Mouse (Mus musculus): ENCODE results near the gene Sirt7. TPM values are rescaled to one million over a fixed set of nuclear protein-coding genes. Genes with fewer than 3 reads are reported as not detected.

The Sirt7 gene
- total RNA-seq (2021), result 1 to 10 TPM; 4.5 TPM
- long read RNA-seq, experiment 1, partial matches to known transcripts, result 3 of 6 reads
- long read RNA-seq, experiment 1, other reads (novel, unspliced or antisense), result 1 of 6 reads
- long read RNA-seq, experiment 2, partial matches to known transcripts, result 0 of 2 reads
- long read RNA-seq, experiment 2, other reads (novel, unspliced or antisense), result 1 of 2 reads

DNA sequence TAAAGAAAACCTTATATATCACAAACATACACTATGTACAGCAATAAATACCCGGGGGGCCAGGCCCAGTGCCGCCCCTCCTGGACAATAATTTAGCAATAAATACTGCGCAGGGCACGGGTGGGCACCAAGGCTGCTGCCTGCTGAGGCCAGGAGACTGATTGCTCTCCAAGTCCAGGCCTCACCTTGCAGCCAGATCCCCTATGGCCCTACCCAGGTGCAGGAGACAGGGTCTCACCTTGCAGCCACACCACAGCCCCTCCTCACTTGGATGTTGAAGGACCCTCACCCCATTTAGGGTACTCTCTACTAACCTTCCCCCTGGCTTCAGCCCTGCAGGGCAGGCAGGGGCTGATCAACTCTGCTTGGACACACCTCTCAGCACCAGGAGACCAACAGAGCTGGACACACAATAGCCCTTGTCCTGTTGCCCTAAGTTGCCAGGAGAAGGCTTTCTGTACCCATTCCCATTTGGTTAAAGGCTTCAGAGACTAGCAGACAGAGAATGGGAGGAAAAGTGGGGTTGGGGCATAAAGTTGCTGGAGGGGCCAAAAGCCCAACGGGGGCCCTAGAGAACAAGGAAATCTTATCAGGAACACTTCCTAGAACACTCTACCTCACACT is at the start of gene Sirt7:
TSS of gene Sirt7 (minus strand) at position 89 of the 624 bp plus-strand sequence.
- peak in 1 of 2 experiments; percentile 13 for DNase-seq
- intact Hi-C loops (cut with DNase I), result no loop called here

- intact Hi-C loops (cut with DNase I), result no loop called here
- DNase-seq, result no peak
These were observed 48.6 kb upstream of the Sirt7 start for GRCm38 (mm10) chr11:120673594-120674122.

- intact Hi-C loops (cut with DNase I), result no loop called here
- DNase-seq, result peak; percentile 93 to 95
These were observed 47.9 kb upstream of the Sirt7 start, which contains the start of gene Aspscr1 for GRCm38 (mm10) chr11:120672687-120673593. Gene Aspscr1 (plus strand): TSS chr11:120672973.

- DNase-seq, result no peak
- intact Hi-C loops (cut with DNase I), result no loop called here
These were observed 41.6 kb upstream of the Sirt7 start for GRCm38 (mm10) chr11:120666617-120667016.

GRCm38 (mm10) chr11:120665406-120665805 is 40.4 kb upstream of the Sirt7 start:
- intact Hi-C loops (cut with DNase I), result no loop called here
- no peak for DNase-seq

- DNase-seq, result no peak
These were observed 38.7 kb upstream of the Sirt7 start for GRCm38 (mm10) chr11:120663714-120664113.

DNA sequence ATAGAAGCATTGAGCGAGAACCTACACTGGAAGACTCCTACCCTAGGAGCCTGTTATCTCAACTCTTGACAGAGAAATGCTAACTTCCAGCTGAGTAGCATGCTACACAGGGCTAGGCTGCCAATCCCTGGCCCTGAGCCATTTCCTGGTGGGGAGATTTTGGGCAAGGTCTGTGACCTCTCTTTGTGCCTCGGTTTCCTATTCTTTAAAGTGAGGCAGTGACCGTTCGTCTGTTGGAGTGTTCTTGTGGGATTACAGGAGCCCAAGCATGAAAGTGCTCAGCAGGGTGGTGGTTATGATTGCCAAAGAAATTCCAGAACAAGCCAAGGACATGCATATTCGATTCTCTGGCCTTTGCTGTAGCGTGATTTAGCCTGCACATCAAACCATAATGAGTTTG is 37.7 kb upstream of the Sirt7 start:
- intact Hi-C loops (cut with DNase I), result loop anchor here (5.0 kb wide), 1 partner anchor 115 kb away; no protein-coding TSS in a partner anchor
- no peak for DNase-seq

More at GRCm38 (mm10) chr11:120663714-120664113, 38.7 kb upstream of the Sirt7 start:
- intact Hi-C loops (cut with DNase I), result loop anchor here (5.0 kb wide), 1 partner anchor 114 kb away; no protein-coding TSS in a partner anchor

DNA sequence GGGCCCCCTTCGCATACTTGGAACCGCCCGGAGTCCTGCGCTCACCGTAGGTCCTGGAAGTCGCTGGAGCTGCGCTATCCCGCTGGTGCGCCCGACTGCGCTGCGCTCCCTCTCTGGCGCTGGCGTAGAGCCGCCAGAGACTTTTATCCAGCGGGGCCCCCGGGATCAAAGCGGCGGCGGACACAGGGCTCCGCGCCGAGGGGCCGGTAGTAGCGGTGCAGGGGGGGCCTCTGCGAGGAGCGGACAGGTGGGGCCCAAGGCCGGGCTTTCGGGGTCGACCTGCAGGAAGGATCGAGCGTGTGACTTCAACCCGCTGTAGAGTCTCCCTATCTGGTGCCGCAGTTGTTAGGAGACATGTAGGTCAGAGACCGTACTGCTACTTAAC is 36.0 kb upstream of the Sirt7 start, which contains the start of gene Notum:
TSS of gene Notum (minus strand) at position 100 of the 385 bp plus-strand sequence.
- intact Hi-C loops (cut with DNase I), result loop anchor here (5.0 kb wide), 1 partner anchor 116 kb away; no protein-coding TSS in a partner anchor
- DNase-seq, result no peak

DNA sequence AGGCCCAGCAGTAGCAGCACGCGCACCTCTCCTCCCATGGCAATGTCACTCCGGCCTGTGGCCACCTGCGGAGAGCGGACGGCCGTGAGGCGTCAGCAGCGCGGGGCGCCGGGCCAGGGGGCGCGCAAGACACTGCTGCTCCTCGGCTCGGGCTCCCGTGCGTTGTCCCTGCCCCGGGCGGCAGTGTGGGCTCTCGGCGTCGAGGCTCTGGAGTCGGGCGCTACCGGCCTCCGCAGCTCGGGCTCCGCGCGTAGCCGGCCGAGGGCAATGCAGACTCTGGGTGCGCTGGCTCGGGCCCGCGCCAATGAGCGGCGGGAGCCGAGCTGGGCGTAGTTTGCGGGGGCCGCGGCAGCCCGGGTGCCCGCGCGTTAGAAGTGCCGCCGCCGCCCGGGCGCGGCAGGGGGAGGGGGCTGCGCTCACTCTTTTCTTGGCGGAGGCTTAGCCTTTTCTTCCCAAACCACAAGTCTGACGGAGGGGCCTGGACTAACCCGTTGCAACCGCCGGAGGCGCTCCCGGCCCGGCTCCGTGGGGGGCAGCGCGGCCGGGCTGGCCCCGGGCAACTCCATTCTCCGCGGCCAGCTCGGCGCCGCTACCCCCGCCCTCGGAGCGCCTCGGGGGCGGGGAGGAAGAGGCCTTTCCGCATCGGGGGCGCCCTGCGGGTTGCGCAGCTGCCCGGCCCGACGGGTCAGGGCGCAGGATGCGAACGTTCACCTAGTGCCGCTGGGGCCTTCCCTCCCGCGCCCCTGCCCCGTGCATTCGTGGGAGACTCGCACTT is 35.4 kb upstream of the Sirt7 start:
- intact Hi-C loops (cut with DNase I), result loop anchor here (5.0 kb wide), 1 partner anchor 117 kb away; no protein-coding TSS in a partner anchor
- DNase-seq, result no peak

DNA sequence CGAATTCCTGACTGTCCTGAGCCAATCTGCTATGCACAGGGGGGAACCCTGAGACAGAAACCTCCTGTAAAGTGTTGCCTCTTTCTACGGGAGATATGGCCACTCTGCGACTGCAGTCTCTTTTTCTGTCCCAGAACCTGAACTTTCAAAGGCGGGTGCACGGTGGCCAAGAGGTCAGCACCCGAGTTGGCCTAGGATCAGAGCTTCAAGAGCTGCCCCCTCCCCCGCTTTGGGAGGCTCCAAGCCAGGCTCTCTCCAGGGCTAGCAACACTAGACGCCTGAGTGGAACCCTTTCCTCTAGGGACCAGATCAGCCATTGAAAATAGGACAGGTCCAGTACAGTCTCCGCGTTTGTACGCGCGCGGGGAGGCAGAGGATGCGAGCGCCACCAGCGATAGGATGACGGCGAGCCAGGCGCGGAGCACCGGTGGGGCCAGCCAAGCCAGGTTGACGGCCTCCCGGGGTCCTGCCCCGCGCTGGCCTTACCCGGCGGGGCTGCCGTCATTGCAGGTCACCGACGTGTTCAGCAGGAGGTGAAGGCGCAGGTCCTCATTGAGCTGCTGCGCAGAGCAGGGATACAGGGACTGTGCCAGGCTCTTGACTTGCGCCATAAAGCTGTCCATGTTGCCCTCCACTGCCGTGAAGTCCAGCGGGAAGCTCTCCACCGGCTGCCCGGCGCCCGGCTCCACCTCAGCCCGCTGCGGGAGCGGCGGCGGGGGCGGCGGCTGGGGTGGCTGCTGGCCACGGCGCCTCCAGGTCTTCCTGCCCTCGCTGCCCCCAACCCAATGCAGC is 34.7 kb upstream of the Sirt7 start:
- DNase-seq, result no peak

GRCm38 (mm10) chr11:120658876-120659410 is 33.9 kb upstream of the Sirt7 start:
- DNase-seq, result peak; percentile 71 to 79
- intact Hi-C loops (cut with DNase I), result loop anchor here (2.0 kb wide), 1 partner anchor 54 kb away; the partner anchor contains the start of genes Cenpx and Lrrc45

More for the DNA sequence above, 34.7 kb upstream of the Sirt7 start:
- intact Hi-C loops (cut with DNase I), result loop anchor here (2.0 to 5.0 kb wide), 2 partner anchors 53 to 118 kb away; partner anchors contain the start of genes Cenpx and Lrrc45

DNA sequence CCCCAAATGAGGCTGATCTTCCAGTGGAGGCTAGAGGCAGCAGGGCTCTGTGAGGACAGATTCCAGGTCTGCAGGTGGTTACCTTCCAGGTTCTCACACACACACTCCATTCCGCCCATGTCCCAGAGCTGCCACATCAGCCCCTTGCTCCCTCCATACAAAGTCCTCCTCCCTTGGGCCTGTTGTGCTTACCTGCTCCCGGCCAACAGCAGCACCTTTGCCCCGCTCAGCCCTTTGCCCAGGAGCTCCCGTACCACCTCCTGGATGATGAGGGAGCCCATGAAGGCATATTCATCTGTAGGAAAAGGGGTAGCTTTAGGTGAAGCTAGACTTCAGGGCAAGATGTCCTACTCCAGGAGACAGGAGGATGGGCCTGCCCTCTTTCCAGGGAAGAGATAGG is 32.3 kb upstream of the Sirt7 start:
- intact Hi-C loops (cut with DNase I), result no loop called here
- no peak for DNase-seq

DNA sequence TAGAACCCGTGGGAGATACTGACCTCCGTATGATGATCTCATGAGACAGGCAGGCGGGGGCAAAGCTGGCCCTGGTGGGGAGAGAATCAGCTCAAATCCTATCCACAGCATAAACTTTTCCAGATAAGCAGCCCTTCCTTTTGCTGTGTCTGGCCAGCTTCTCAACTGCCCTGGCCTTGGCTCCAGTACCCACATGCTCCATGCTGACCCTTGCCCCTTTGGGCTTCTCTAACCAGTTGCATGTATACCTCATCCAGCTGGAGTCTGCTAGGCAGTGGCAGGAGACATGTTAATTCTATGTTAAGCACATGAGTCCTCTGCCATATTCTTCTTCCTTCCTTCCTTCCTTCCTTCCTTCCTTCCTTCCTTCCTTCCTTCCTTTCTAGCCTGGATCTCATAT is 29.7 kb upstream of the Sirt7 start:
- DNase-seq, result no peak
- intact Hi-C loops (cut with DNase I), result no loop called here

GRCm38 (mm10) chr11:120651872-120652271 is 26.8 kb upstream of the Sirt7 start:
- intact Hi-C loops (cut with DNase I), result no loop called here
- DNase-seq, result no peak

DNA sequence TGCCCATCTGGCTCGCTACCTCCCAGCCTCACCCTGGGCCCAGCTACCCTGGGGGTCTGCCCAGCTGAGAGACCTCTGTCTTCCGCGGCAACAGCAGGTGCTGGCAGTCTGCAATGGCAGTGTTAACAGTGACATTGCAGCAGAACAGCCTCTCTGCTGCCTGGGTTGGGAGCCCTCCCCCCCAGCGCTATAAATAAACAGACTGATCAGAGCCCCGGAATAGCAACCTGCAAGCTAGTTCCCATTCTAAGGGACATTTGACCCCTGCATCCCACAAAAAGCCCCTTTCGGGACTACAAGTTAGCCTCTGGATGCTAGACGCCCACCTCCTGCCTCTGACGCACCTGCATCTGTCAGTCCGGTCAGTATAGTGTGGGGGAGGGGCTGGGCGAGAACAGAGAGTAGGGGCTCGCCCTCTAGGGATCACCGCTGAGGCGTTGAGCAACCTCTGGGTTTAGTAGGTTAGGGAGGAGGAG is 23.0 kb upstream of the Sirt7 start, which contains the start of gene Myadml2:
TSS of gene Myadml2 (minus strand) at position 158 of the 476 bp plus-strand sequence.
- intact Hi-C loops (cut with DNase I), result no loop called here
- no peak for DNase-seq

DNA sequence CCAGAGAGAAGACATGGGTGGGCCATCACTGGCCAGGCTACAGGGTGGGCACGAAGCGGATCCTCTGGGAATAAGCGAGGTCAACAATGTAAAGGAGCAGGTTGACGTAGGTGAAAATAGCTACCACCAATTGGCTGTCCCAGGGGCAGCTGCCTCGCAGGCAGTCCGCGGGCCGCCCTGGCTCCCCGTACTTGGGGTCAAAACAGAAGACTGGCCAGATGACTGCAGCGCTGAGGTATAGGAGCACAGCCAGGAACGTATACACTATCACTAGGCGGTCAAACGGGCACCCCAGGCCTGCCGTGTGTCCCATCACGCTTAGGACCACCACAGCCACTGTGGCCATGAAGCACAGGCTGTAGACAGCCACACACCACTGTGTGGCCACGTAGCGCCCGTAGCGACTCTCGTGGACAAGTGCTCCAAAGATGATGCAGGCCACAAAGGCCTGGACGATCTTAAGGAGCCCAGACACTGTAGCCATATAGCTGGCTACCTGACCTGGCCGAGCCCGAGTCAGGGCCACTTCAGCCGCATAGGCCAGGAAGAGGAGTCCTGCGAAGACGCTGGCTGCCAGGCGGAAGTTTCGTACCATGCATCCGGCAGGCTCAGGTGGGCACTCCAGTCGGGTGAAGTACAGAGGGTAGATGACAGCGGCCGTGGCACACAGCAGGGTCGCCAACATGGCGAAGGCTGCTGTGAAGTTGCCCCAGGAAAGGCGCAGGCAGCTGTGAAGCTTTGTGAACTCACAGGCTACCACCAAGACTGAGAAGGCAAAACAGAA is 22.2 kb upstream of the Sirt7 start:
- intact Hi-C loops (cut with DNase I), result loop anchor here (2.0 kb wide), 1 partner anchor 14 kb away; the partner anchor contains the start of gene Mafg
- no peak for DNase-seq

- intact Hi-C loops (cut with DNase I), result no loop called here
- DNase-seq, result peak; percentile 90 to 94
These were observed 18.6 kb upstream of the Sirt7 start, which contains the start of gene Pycr1 for GRCm38 (mm10) chr11:120643601-120643987. Gene Pycr1 (minus strand): TSS chr11:120643769.
